Mouse (Mus musculus) lung, postnatal 0 days (tissue): ENCODE results near the gene Naa80.

ENCODE experiments used
- CTCF ChIP-seq: IDR thresholded peaks from 2 replicates; pipeline ENCODE4 v1.5.1; 2016; ENCODE audit warnings: antibody characterized with exemption, mild to moderate bottlenecking
- EP300 ChIP-seq: IDR thresholded peaks from 2 replicates; pipeline ENCODE4 v1.6.1; 2016; ENCODE audit warnings: antibody characterized with exemption, mild to moderate bottlenecking, control low read depth

GRCm38 (mm10) chr9:107553541-107554318, 25.0 kb upstream of the Naa80 start:
- no peak for TF ChIP-seq CTCF
- no peak for TF ChIP-seq EP300
